8 mouse cellular contexts compared by ENCODE assay signal in the genomic region with DNA sequence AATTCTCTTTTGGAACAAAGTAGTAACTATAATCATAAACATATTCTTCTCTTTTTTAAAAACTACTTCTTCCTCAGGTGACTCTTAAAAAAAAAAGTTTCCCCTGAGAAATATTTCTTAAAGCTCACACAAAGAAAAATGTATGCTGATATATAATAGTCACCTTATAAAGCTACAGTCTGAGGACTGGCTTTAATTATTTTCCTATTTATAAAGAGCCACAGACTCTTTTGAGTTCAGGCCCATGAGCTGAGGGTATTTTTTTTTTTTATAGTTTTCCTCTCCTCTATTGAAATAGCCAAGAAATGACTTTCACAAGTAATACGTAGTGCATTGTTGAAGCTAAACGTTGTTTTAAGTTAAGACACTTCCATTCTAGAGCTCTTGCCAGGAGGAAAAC. TPM values are rescaled to one million over a fixed set of nuclear protein-coding genes. Genes with fewer than 3 reads are reported as not detected.
DNase-seq lines count a peak whose midpoint lies in the region; ATAC-seq lines count a peak whose summit lies in the region.

No protein-coding gene starts in this region.

- no peaks in the 10 kb centered on the region for H3K27me3 ChIP-seq in heart, embryonic 12.5 days (replicated peaks)
- no peaks in the 10 kb centered on the region for H3K27me3 ChIP-seq in hindbrain, embryonic 14.5 days (ENCODE audit: control insufficient read depth, insufficient read depth, low read length)
- H3K27me3 ChIP-seq in midbrain, embryonic 11.5 days (ENCODE audit: control insufficient read depth, insufficient read depth, low read length) = no peaks in the 10 kb centered on the region; the same call in 1 of the 2 replicates

- peak overlapping the region; percentile 86 for H3K9ac ChIP-seq in heart, embryonic 12.5 days
- peak overlapping the region; percentile 83 for H3K9ac ChIP-seq in hindbrain, embryonic 14.5 days
- H3K9ac ChIP-seq in midbrain, embryonic 11.5 days (ENCODE audit: low read length) = peak overlapping the region; percentile 81

- ATAC-seq in heart, embryonic 12.5 days (ENCODE audit: insufficient number of reproducible peaks, low FRiP score) = no peak
- ATAC-seq in hindbrain, embryonic 14.5 days (ENCODE audit: low FRiP score) = no peak
- ATAC-seq in midbrain, embryonic 11.5 days (ENCODE audit: low FRiP score) = no peak

- H3K36me3 ChIP-seq in heart, embryonic 12.5 days = no peaks in the 10 kb centered on the region
- no peaks in the 10 kb centered on the region for H3K36me3 ChIP-seq in hindbrain, embryonic 14.5 days (replicated peaks; ENCODE audit: control insufficient read depth, insufficient read depth)
- H3K36me3 ChIP-seq in midbrain, embryonic 11.5 days (ENCODE audit: control insufficient read depth, insufficient read depth, low read length) = no peaks in the 10 kb centered on the region

- H3K27ac ChIP-seq in heart, embryonic 12.5 days (ENCODE audit: poor library complexity, severe bottlenecking) = no peak overlapping the region
- no peak overlapping the region; the same call in 1 of the 2 replicates for H3K27ac ChIP-seq in brown adipose tissue, adult 24 weeks (replicated peaks; ENCODE audit: low read depth, low read length)
- H3K27ac ChIP-seq in hindbrain, embryonic 14.5 days = no peak overlapping the region
- no peak overlapping the region for H3K27ac ChIP-seq in midbrain, embryonic 11.5 days (ENCODE audit: low read depth, low read length)

- WGBS in heart, embryonic 12.5 days = 54% methylated on average over 2 of the region's 2 CpGs
- WGBS in hindbrain, embryonic 14.5 days = 20% methylated on average over 2 of the region's 2 CpGs
- 40% methylated on average over 2 of the region's 2 CpGs for WGBS in midbrain, embryonic 11.5 days

- H3K4me2 ChIP-seq in heart, embryonic 12.5 days = peak overlapping the region; percentile 96
- peak overlapping the region; percentile 95 for H3K4me2 ChIP-seq in hindbrain, embryonic 14.5 days (replicated peaks)
- H3K4me2 ChIP-seq in midbrain, embryonic 11.5 days = peak overlapping the region; percentile 78

- H3K9me3 ChIP-seq in heart, embryonic 12.5 days (replicated peaks) = no peaks in the 10 kb centered on the region
- H3K9me3 ChIP-seq in hindbrain, embryonic 14.5 days (ENCODE audit: control insufficient read depth, low read length) = no peaks in the 10 kb centered on the region
- no peaks in the 10 kb centered on the region for H3K9me3 ChIP-seq in midbrain, embryonic 11.5 days (ENCODE audit: control insufficient read depth, low read length)

- DNase-seq in heart, adult 9 months (ENCODE audit: low spot score in 2 of 2) = no peak
- DNase-seq in hindbrain, embryonic 14.5 days (ENCODE audit: low spot score) = no peak
- DNase-seq in midbrain, embryonic 11.5 days (ENCODE audit: low spot score, missing footprints) = no peak
- no peak for DNase-seq in adrenal gland, adult 2 months
- no peak for DNase-seq in yolk sac, embryonic 10.5 days (ENCODE audit: low spot score)
- DNase-seq in thymus, postnatal 14 days = no peak

- peaks cover 23% of the 10 kb centered on the region for H3K4me1 ChIP-seq in heart, embryonic 12.5 days (replicated peaks)
- H3K4me1 ChIP-seq in brown adipose tissue, adult 24 weeks (ENCODE audit: control insufficient read depth, insufficient read depth, insufficient read length, low read length) = peaks cover 9% of the 10 kb centered on the region
- peaks cover 10% of the 10 kb centered on the region for H3K4me1 ChIP-seq in hindbrain, embryonic 14.5 days (replicated peaks; ENCODE audit: control insufficient read depth, insufficient read depth, low read length)
- H3K4me1 ChIP-seq in midbrain, embryonic 11.5 days (ENCODE audit: control insufficient read depth, insufficient read depth, low read length) = peaks cover 3% of the 10 kb centered on the region; the same call in 1 of the 2 replicates

- H3K4me3 ChIP-seq in heart, embryonic 12.5 days = peak overlapping the region; percentile 79; the same call in 1 of the 2 replicates
- peak overlapping the region; percentile 51; the same call in 1 of the 2 replicates for H3K4me3 ChIP-seq in brown adipose tissue, adult 24 weeks (ENCODE audit: insufficient read depth, low read depth, low read length)
- peak overlapping the region; percentile 58 for H3K4me3 ChIP-seq in hindbrain, embryonic 14.5 days (replicated peaks; ENCODE audit: low read length)
- H3K4me3 ChIP-seq in midbrain, embryonic 11.5 days (ENCODE audit: low read depth, low read length) = peak overlapping the region; percentile 53; the same call in 1 of the 2 replicates

RNA-seq across cellular contexts. Expression of a gene that starts 0.6 kb away (rescaled TPM):
- polyA plus RNA-seq in heart, embryonic 12.5 days (2016; fragmentation: Nextera tagmentation; extraction: Ambion mirVana) = 0.69 and 1.2 TPM in 2 replicates
- polyA plus RNA-seq in brown adipose tissue, adult 24 weeks (2012; ENCODE audit: insufficient read depth, insufficient read length, missing spikeins) = not detected in 2 replicates
- polyA plus RNA-seq in hindbrain, embryonic 14.5 days (2014; fragmentation: Nextera tagmentation; extraction: Ambion mirVana) = 0.10 and 0.40 TPM in 2 replicates
- 0.15 and 0.39 TPM in 2 replicates for polyA plus RNA-seq in midbrain, embryonic 11.5 days (2014; fragmentation: Nextera tagmentation; extraction: Ambion mirVana)
- total RNA-seq in adrenal gland, adult 2 months (2021) = not detected
- polyA plus RNA-seq in adrenal gland, adult 2 months (2012; rRNA removed) = 0.10 TPM in 1 of 2 replicates, not detected in the other
